Mouse (Mus musculus) thymus, postnatal 36 days (tissue): ENCODE data around the gene Ott.
"Not testable (repeated sequence)": the region's sequence is repeated elsewhere in the genome, so short reads cannot be mapped to it uniquely, and the experiment has no call there.

Experiments
- DNase-seq, 2 experiments: peaks; one replicate each; pipeline ENCODE4 v3.0.0; 2022; ENCODE audit warnings: mixed read lengths in 2 of 2

Ott gene

GRCm38 (mm10) chrX:149073982-149074381 is at the start of gene Ott:
TSS of gene Ott (plus strand) at chrX:149074282.
- DNase-seq: not testable (repeated sequence)
